Mouse (Mus musculus) skeletal muscle tissue, adult 2 months (tissue): ENCODE results near the gene Klc4.

Source experiments
- DNase-seq: peaks from one replicate; pipeline ENCODE4 v3.0.0-alpha.2; 2012; ENCODE audit warnings: low read depth, low spot score

The Klc4 gene

GRCm38 (mm10) chr17:46621324-46621723 lies 24.5 kb downstream of the Klc4 start:
- DNase-seq = no peak

- no peak for DNase-seq
Observed at GRCm38 (mm10) chr17:46619683-46620357, 26.0 kb downstream of the Klc4 start.

GRCm38 (mm10) chr17:46618769-46619682 lies 26.8 kb downstream of the Klc4 start:
- DNase-seq = no peak

- no peak for DNase-seq
Observed at GRCm38 (mm10) chr17:46618394-46618768, 27.4 kb downstream of the Klc4 start.

- no peak for DNase-seq
Observed at GRCm38 (mm10) chr17:46617799-46618198, 28.0 kb downstream of the Klc4 start.

- DNase-seq = no peak
Observed at GRCm38 (mm10) chr17:46613229-46613628, 32.6 kb downstream of the Klc4 start.

- no peak for DNase-seq
Observed at GRCm38 (mm10) chr17:46612820-46613219, 33.0 kb downstream of the Klc4 start.

GRCm38 (mm10) chr17:46612189-46612588 lies 33.6 kb downstream of the Klc4 start:
- DNase-seq = no peak

- no peak for DNase-seq
Observed at GRCm38 (mm10) chr17:46611316-46611715, 34.5 kb downstream of the Klc4 start.

- DNase-seq = no peak
Observed at GRCm38 (mm10) chr17:46609721-46610514, 35.9 kb downstream of the Klc4 start.

GRCm38 (mm10) chr17:46605987-46606386 lies 39.8 kb downstream of the Klc4 start:
- no peak for DNase-seq

- DNase-seq = no peak
Observed at GRCm38 (mm10) chr17:46605126-46605525, 40.7 kb downstream of the Klc4 start.

GRCm38 (mm10) chr17:46603229-46603628 lies 42.6 kb downstream of the Klc4 start:
- no peak for DNase-seq

- DNase-seq = no peak
Observed at GRCm38 (mm10) chr17:46602212-46602611, 43.6 kb downstream of the Klc4 start.

- DNase-seq = no peak
Observed at GRCm38 (mm10) chr17:46600569-46600968, 45.3 kb downstream of the Klc4 start.

- DNase-seq = no peak
Observed at GRCm38 (mm10) chr17:46598963-46599362, 46.9 kb downstream of the Klc4 start.

GRCm38 (mm10) chr17:46597956-46598355 lies 47.9 kb downstream of the Klc4 start:
- no peak for DNase-seq

GRCm38 (mm10) chr17:46595336-46595735 lies 50.5 kb downstream of the Klc4 start:
- DNase-seq = no peak

GRCm38 (mm10) chr17:46594606-46595005 lies 51.2 kb downstream of the Klc4 start:
- no peak for DNase-seq

GRCm38 (mm10) chr17:46593124-46593523 lies 52.7 kb downstream of the Klc4 start:
- DNase-seq = no peak

GRCm38 (mm10) chr17:46591406-46591805 lies 54.4 kb downstream of the Klc4 start:
- DNase-seq = no peak

- no peak for DNase-seq
Observed at GRCm38 (mm10) chr17:46590439-46590838, 55.4 kb downstream of the Klc4 start.
